Mouse (Mus musculus) MEL (cell line): Measurements from ENCODE around the gene Tpcn1.

Source experiments
- HCFC1 ChIP-seq: IDR thresholded peaks from 2 replicates; pipeline ENCODE4 v1.6.1; 2012; ENCODE audit warnings: low read depth, mild to moderate bottlenecking, inconsistent platforms, low read length, improper control_type of control experiment, moderate library complexity
- MAFK ChIP-seq: IDR thresholded peaks from 2 replicates; pipeline ENCODE4 v1.6.1; 2011; ENCODE audit warnings: low read depth, mild to moderate bottlenecking, low read length, improper control_type of control experiment, borderline replicate concordance
- POLR2A ChIP-seq, 2 experiments: IDR thresholded peaks; 2 replicates each; pipeline ENCODE4 v1.6.1; 2011 to 2012; ENCODE audit warnings: low read length in 2 of 2, mild to moderate bottlenecking in 2 of 2, control low read depth in 1 of 2, improper control_type of control experiment in 1 of 2, low read depth in 1 of 2, moderate library complexity in 1 of 2; ENCODE audit not compliant: control insufficient read depth in 1 of 2, insufficient read depth in 1 of 2, poor library complexity in 1 of 2
- POLR2AphosphoS2 ChIP-seq: IDR thresholded peaks from 2 replicates; pipeline ENCODE4 v1.6.1; 2011; ENCODE audit warnings: low read length, improper control_type of control experiment
- SIN3A ChIP-seq: IDR thresholded peaks from 2 replicates; pipeline ENCODE4 v1.6.1; 2012; ENCODE audit warnings: low read length, improper control_type of control experiment, inconsistent platforms
- USF1 ChIP-seq: IDR thresholded peaks from 2 replicates; pipeline ENCODE4 v1.6.1; 2014; ENCODE audit warnings: low read depth, mild to moderate bottlenecking, inconsistent platforms, low read length, improper control_type of control experiment, moderate library complexity

GRCm38 (mm10) chr5:120619201-120619600 lies 30.7 kb upstream of the Tpcn1 start:
- TF ChIP-seq USF1, result no peak
- TF ChIP-seq MAFK, result no peak
- TF ChIP-seq HCFC1, result no peak
- no peak for TF ChIP-seq SIN3A
- TF ChIP-seq POLR2AphosphoS2, result no peak
- no peak for TF ChIP-seq POLR2A (IDR thresholded peaks at IDR 0.05; ENCODE audit: control insufficient read depth in 1 of 2, insufficient read depth in 1 of 2, low read depth in 1 of 2, low read length in 2 of 2, poor library complexity in 1 of 2)
